17 mouse cellular contexts compared by ENCODE assay signal in the genomic region with DNA sequence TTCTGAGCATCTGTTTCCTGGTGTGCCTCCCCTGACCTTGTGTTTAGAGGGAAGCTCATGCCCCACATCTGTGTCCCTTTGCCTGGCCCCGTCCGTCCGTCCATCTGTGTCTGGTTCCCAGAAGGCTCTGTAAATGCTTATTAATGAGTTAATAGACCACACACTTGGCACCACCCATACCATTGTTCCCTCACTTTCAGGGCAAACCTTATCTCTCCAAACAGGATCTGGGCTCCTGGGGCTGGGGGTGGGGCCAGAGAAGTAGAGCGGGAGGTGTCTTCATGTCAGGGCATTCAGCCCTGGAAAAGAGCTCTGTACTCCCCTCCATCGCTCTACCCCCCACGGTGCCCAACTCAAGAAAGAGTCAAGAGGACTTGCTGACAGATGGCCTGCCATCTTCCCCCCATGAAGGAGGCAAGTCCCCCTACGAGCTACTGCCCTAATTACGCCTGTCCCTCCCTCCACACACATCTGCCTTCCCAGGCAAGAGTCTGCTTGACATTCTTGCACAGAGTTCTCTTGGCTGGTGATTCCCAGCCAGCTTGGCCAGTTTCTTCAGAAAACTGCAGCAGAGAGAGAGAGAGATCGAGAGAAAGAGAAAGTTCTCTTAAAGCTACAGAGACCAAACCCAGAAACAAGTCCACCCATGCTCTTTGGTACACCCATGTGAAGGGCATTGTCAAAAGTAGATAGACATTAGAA. TPM values are rescaled to one million over a fixed set of nuclear protein-coding genes. Genes with fewer than 3 reads are reported as not detected.
A peak's percentile ranks its signal among the peaks of the same experiment; 100 is the strongest.
DNase-seq lines count a peak whose midpoint lies in the region; ATAC-seq lines count a peak whose summit lies in the region.
"Had no signal": no experiment of that assay in that cellular context is flagged by ENCODE, and none has a peak within 500 bp of the region (broad histone marks: within the 10 kb centered on the region; RNA-seq: fewer than 3 reads in every experiment).

No protein-coding gene starts in this region.

- DNase-seq in left cerebral cortex, postnatal 4 days = peak; percentile 70
- DNase-seq in left cerebral cortex, postnatal 14 days (ENCODE audit: low spot score in 2 of 2) = no peak
- peak; percentile 51 for DNase-seq in lung, postnatal 25 days (ENCODE audit: low spot score)
- no peak for DNase-seq in adrenal gland, postnatal 4 days (ENCODE audit: low spot score in 2 of 2)
- DNase-seq: cerebellum, adult 2 months; kidney, postnatal 14 days had no signal

- peak; percentile 23; the same call in 1 of the 2 replicates for ATAC-seq in intestine, embryonic 16.5 days
- no peak for ATAC-seq in kidney, embryonic 16.5 days (ENCODE audit: low FRiP score, low TSS enrichment)
- ATAC-seq in cerebellum, adult (ENCODE audit: insufficient number of reproducible peaks, low FRiP score, low TSS enrichment) = no peak
- ATAC-seq: CD4-positive, CD25-positive, alpha-beta regulatory T cell, adult 4 months; midbrain, embryonic 15.5 days had no signal

- no peak overlapping the region for H3K27ac ChIP-seq in intestine, embryonic 16.5 days (ENCODE audit: low read length)
- no peak overlapping the region for H3K27ac ChIP-seq in kidney, embryonic 16.5 days (ENCODE audit: low read length)
- H3K27ac ChIP-seq: limb, embryonic 12.5 days; liver, embryonic 15.5 days; midbrain, embryonic 15.5 days had no signal

- no peaks in the 10 kb centered on the region for H3K36me3 ChIP-seq in intestine, embryonic 16.5 days (ENCODE audit: control insufficient read depth, insufficient read depth, low read length)
- H3K36me3 ChIP-seq in kidney, embryonic 16.5 days (ENCODE audit: insufficient read depth, low read length) = no peaks in the 10 kb centered on the region
- H3K36me3 ChIP-seq: limb, embryonic 12.5 days; liver, embryonic 15.5 days; midbrain, embryonic 15.5 days had no signal

- peaks cover 23% of the 10 kb centered on the region for H3K4me1 ChIP-seq in intestine, embryonic 16.5 days (ENCODE audit: control insufficient read depth, insufficient read depth, low read length)
- peaks cover 4% of the 10 kb centered on the region for H3K4me1 ChIP-seq in kidney, embryonic 16.5 days (ENCODE audit: insufficient read depth, low read length)
- H3K4me1 ChIP-seq: liver, embryonic 15.5 days; midbrain, embryonic 15.5 days had no signal

- 0 out of 2 replicates have a peak overlapping the region, but pooled peaks have one; percentile 11 for H3K9ac ChIP-seq in intestine, embryonic 16.5 days (ENCODE audit: low read depth, low read length)
- no peak overlapping the region for H3K9ac ChIP-seq in kidney, embryonic 16.5 days (replicated peaks; ENCODE audit: low read length)
- H3K9ac ChIP-seq: limb, embryonic 12.5 days; liver, embryonic 15.5 days; midbrain, embryonic 15.5 days had no signal

- no peaks in the 10 kb centered on the region for H3K27me3 ChIP-seq in intestine, embryonic 16.5 days (replicated peaks; ENCODE audit: control insufficient read depth, insufficient read depth, low read length)
- no peaks in the 10 kb centered on the region for H3K27me3 ChIP-seq in kidney, embryonic 16.5 days (ENCODE audit: insufficient read depth, low read length)
- H3K27me3 ChIP-seq: limb, embryonic 12.5 days; liver, embryonic 15.5 days; midbrain, embryonic 15.5 days had no signal

- no peak overlapping the region for H3K4me2 ChIP-seq in intestine, embryonic 16.5 days (ENCODE audit: low read depth, low read length)
- H3K4me2 ChIP-seq in kidney, embryonic 16.5 days (replicated peaks; ENCODE audit: low read depth, low read length) = no peak overlapping the region
- H3K4me2 ChIP-seq: limb, embryonic 12.5 days; liver, embryonic 15.5 days; midbrain, embryonic 15.5 days had no signal

- intact Hi-C loops in left cerebral cortex, postnatal 4 days (cut with DNase I) = no loop called here
- intact Hi-C loops in left cerebral cortex, postnatal 14 days (cut with DNase I) = no loop called here

- WGBS in intestine, embryonic 16.5 days = 45% methylated on average over 9 of the region's 9 CpGs
- WGBS in kidney, embryonic 16.5 days = 49% methylated on average over 9 of the region's 9 CpGs

- H3K4me3 ChIP-seq in intestine, embryonic 16.5 days (ENCODE audit: low read length) = no peak overlapping the region
- H3K4me3 ChIP-seq in kidney, embryonic 16.5 days (ENCODE audit: low read length) = no peak overlapping the region
- H3K4me3 ChIP-seq: limb, embryonic 12.5 days; liver, embryonic 15.5 days; midbrain, embryonic 15.5 days had no signal

- H3K9me3 ChIP-seq in intestine, embryonic 16.5 days (ENCODE audit: control insufficient read depth, low read length) = no peaks in the 10 kb centered on the region
- no peaks in the 10 kb centered on the region for H3K9me3 ChIP-seq in kidney, embryonic 16.5 days (ENCODE audit: low read length)
- H3K9me3 ChIP-seq: limb, embryonic 12.5 days; liver, embryonic 15.5 days; midbrain, embryonic 15.5 days had no signal

RNA-seq across cellular contexts. Expression of gene Edn2, which starts 38.3 kb away (rescaled TPM):
- total RNA-seq in left cerebral cortex, postnatal 4 days (2021) = not detected
- not detected for total RNA-seq in left cerebral cortex, postnatal 14 days (2021)
- 5.3 and 5.8 TPM in 2 replicates for polyA plus RNA-seq in intestine, embryonic 16.5 days (2015; fragmentation: Nextera tagmentation; extraction: Ambion mirVana)
- polyA plus RNA-seq in kidney, embryonic 16.5 days (2015; fragmentation: Nextera tagmentation; extraction: Ambion mirVana) = 0.10 TPM in 1 of 2 replicates, not detected in the other
- not detected for total RNA-seq in adrenal gland, postnatal 4 days (2021)
- total RNA-seq: gastrocnemius, postnatal 4 days; heart, postnatal 10 days; layer of hippocampus, postnatal 14 days had no signal
- polyA plus RNA-seq: CD4-positive, CD25-positive, alpha-beta regulatory T cell, adult 4 months; liver, embryonic 15.5 days; neural tube, embryonic 11.5 days had no signal

Comparison
In these comparisons a context has a peak if more than half of its experiments do, and no peak if none do; other contexts are left out.
1. DNase-seq: peak in left cerebral cortex, postnatal 4 days (single experiment) and lung, postnatal 25 days (single experiment); none in left cerebral cortex, postnatal 14 days (0 of 2) and adrenal gland, postnatal 4 days (0 of 2).